Mouse (Mus musculus) naive thymus-derived CD4-positive, alpha-beta T cell, adult 2 months (primary cell): Measurements from ENCODE around the gene Fam222a.

Experiments used
- DNase-seq: peaks from one replicate; pipeline ENCODE4 v3.0.0-alpha.2; 2011; ENCODE audit warnings: low read depth

Fam222a gene

GRCm38 (mm10) chr5:114584293-114585104 lies 16.7 kb downstream of the Fam222a start:
- no peak for DNase-seq

DNA sequence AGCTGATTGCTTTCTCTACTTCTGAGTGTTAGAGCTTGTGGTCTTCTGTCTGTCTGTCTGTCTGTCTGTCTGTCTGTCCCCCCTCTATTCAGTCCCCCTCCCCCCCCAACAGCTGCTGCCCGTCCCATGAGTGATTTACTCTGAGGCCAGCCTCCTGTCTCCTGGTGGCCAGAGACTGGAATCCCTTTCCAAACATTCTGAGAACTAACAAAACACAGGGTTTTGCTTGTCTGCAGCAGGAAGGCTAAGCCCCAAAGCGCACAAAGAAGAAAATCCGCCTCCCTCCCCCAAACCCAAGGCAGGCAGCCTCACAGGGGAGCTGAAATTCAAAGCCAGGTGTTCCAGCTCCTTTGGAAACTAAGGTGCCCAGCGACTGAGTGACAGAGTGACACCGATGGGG lies 17.9 kb downstream of the Fam222a start:
- no peak for DNase-seq

DNA sequence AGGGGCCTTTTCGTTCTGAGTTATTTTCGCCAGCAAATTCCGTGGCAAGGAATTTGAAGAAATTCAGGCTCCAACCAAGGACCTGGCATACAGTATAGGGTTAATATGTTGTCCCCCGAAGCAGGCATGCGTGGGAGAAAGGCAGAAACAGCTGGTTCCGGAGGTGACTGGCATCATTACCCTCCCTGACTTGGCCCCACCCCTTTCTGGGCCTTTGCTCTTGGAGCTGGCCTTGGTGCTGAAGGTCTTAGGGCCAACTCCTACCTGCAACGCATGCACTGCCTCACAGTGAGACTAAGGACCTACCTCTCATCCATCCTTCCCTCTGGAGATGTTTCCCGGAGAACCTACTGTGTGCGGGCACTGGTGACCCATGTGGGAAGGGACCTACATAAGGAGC lies 20.1 kb downstream of the Fam222a start:
- DNase-seq, result peak; percentile 69

DNA sequence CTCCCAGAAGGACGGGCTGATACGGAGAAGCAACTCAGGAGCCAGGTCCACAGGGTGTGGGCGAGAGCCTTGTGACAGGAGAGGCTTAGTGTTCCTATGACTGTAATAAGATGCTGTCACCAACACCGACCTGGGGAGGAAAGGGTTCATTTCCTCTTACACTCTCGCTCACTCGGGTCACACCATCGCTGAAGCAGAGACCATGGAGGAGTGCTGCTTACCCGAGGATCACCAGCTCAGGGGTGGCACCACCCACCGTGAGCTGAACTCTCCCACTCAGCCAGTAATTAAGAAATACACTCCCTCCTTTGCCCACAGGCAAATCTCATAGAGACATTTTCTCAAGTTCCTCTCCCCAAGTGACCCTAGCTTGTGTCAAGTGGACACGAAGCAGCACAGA lies 20.6 kb downstream of the Fam222a start:
- no peak for DNase-seq

DNA sequence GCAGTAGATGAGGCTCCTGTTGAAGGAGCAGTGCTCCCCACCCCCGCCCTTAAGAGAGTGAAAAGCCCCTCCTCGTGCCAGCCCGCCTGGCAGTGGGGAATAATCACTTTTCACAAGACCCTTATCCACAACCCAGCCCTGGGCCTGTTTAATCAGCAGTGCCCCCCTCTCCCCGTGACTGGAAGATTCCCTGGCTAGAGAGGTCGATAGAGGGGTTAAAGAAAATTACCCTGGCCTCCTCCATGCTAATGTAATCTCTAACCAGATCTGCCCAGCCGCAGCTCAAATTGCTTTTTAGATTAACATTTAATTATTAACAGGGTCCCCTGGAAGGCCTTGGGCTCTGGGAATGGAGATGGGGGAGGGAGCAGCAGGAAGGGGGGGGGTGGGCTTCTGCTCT lies 21.2 kb downstream of the Fam222a start:
- no peak for DNase-seq

DNA sequence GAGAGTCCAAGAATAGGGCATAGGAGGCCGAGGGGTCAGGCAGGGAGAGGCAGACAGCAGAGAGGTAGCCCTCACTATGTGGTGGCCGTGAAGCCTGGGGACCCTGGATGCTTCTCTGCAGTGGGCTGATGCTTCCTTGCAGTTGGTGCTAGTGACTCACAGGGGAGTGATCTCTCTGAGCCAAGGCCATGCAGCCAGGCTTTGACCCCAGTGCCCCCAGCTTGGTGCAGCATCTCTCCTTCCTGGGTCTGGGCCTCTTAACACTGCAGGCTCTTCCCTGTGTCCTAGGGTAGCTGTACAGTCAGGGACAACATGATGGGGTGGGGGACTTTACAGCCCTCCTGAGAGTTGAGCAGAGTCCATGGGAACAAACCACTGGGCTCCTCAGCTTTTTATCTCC lies 21.6 kb downstream of the Fam222a start:
- DNase-seq, result no peak

DNA sequence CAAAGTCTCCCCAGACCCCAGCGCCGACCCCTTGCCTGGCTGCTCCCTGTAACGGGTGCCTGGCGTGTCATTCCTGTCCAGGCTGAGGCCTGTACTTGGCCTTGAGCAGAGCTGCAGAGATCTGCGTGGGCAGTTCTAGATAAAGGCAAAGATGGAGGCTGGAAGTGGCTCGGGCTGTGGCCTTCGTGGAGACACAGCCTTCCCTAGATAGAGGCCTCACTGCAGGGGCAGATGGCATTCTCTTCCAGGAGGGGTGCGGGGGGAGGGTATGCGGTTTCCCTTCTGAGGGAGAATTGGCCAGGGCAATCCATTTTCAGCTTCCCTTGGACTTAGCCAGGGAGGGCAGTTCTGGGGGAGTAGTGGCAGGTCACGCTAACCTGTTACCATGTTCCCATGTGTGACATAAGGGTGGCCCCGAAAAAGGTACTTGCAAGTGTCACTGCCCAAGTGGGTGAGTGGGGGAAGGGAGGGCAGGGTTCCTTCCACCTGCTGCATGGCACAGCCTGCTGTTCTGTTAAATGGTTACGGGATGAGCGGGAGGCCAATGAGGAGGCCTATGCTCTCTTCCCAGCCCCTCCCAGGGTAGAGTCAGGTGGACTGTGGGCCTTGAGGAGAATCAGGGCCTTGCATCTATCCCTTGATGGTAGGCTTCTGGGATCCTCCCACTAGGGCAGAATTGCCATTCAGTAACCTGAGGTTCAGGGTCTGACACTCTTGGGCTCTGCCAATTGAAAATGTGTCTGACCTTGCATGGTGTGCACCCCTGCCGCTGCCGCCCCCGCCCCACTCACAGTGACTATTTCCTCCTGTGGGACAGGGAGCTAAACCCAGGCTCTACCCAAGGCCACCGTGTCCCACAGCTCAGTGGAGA lies 22.5 kb downstream of the Fam222a start:
- no peak for DNase-seq

DNA sequence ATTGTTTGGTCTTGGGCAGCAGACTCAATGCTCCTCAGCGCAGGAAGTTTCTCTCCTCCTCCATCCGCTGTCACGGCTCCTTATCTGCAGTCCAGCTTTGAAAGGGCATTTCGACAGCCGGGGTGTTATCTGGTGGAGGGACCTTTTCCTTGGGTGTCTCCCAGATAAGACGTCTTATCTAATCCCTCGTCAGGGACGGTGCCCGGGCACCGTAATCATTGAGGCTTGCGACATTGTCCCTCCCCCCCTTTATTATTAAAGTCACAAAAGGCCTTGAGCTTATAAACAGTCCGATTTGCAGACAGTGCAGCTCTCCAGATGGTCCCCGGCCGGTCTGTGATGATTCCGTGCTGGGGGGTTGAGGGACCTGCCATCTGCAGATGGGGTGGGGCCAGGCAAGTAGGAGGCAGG lies 23.3 kb downstream of the Fam222a start:
- no peak for DNase-seq

- no peak for DNase-seq
Measured at GRCm38 (mm10) chr5:114592463-114593160, 24.8 kb downstream of the Fam222a start.

GRCm38 (mm10) chr5:114593161-114593821 lies 25.5 kb downstream of the Fam222a start:
- no peak for DNase-seq

DNA sequence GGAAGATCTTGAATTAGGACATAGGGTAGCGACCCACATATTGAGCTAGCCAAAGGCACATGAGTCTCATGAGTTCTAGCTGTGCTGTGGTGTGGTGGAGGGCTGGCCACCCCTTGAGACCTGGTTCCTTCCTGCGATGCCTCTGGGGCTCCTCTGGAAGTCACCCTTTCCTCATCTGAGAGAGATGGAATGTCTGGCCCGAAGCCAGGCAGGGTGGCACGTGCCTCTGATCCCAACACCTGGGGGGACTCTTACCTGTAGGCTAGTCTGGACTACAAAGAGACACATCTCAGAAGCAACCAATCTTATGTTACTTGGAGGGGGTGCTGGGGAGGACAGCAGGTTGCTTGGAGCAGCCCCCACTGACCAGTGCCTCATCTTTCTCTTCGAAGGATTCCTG lies 26.1 kb downstream of the Fam222a start:
- no peak for DNase-seq

- DNase-seq, result peak; percentile 48
Measured at GRCm38 (mm10) chr5:114594741-114595241, 27.0 kb downstream of the Fam222a start.

- no peak for DNase-seq
Measured at GRCm38 (mm10) chr5:114596604-114597003, 28.8 kb downstream of the Fam222a start.

- no peak for DNase-seq
Measured at GRCm38 (mm10) chr5:114597222-114597621, 29.4 kb downstream of the Fam222a start.

DNA sequence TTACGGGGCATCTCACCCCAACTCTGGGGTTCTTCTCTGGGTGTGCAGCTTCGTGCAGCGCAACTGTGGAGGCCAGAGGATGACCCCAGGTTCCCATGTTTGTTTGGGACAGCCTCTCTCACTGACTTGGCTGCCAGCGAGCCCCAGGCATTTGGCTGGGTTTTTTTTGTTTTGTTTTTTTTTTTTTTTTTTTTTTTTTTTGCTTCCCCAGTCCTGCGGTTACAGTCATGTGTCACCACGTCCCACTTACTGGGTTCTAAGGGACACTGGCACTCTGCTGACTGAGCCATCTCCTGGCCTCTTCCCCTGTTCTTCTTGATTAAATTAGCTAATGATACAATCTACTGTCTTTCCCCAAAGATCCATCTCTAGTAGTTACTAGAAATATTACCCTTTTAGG lies 29.8 kb downstream of the Fam222a start:
- no peak for DNase-seq

DNA sequence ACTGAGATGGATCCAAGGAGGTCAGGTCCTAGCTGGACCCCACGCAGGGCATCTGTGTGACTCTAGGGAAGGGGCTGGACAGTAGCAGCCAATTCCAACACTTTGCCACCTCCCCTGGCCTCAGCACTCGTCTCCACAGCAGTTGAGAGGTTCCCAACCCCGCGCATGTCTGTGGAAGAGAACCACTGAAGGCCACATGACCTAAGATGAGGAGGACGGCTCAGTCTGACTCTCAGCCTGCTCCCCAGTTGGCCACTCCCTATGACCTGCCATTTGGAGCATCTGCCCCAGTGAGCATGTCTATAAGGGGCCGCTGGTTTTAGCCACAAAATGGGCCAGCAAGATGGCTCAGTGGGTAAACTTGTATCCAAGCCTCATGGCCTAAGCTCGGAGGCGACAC lies 34.2 kb downstream of the Fam222a start:
- no peak for DNase-seq

DNA sequence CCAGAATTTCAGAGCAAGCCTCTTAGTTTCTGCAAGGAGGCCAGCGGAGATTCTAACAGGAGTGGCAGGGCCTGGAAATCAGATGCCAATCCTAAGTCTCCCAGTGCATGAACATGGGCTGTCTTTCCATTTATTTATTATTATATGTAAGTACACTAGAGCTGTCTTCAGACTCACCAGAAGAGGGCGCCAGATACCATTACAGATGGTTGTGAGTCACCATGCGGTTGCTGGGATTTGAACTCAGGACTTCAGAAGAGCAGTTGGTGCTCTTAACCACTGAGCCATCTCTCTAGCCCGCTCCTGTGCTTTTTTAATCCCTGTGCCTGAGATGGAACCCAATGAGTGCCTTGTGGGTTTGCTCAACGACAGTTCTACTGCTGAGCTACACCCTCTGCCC lies 36.2 kb downstream of the Fam222a start:
- DNase-seq, result peak; percentile 53

- DNase-seq, result no peak
Measured at GRCm38 (mm10) chr5:114604781-114605290, 37.0 kb downstream of the Fam222a start.

DNA sequence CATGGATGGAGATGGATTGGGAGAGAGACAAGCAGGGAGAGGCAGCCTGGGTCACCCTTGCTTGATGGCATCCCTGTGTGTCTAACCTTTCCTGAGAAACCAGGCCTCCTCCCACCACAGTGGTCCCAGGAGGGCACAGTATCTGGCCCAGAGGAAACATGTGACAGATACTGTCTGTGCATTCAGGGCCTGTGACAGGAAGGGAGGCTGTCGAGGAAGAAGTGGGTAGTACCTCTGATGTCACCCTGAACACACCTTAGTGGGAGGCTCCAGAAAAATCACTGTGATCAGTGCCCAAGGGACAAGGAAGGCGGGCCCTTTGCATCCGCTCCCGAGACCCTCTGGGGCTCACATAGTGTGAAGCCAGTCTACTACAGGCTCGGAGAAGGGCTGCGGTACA lies 38.2 kb downstream of the Fam222a start:
- DNase-seq, result no peak

DNA sequence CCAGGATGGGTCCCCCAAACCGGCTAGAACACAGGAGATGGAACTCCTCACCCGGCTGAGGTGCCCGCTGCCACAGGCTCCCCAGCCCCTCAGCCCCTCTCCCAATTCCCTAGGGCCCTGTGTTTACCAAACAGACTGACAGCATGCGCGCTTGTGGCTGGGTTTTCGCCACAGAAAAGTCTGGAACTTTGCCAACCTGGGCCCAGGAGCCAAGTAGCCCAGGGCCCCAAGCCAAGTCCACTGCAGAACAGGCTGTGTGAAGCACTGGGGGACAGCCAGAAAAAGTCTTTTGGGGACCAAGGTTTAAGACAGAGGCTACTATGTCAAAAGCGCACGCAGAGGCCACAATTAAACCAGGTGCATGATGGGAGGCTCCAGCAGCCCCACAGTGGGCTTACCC lies 39.8 kb downstream of the Fam222a start:
- DNase-seq, result no peak

GRCm38 (mm10) chr5:114608516-114608915 lies 40.7 kb downstream of the Fam222a start:
- DNase-seq, result peak; percentile 75

DNA sequence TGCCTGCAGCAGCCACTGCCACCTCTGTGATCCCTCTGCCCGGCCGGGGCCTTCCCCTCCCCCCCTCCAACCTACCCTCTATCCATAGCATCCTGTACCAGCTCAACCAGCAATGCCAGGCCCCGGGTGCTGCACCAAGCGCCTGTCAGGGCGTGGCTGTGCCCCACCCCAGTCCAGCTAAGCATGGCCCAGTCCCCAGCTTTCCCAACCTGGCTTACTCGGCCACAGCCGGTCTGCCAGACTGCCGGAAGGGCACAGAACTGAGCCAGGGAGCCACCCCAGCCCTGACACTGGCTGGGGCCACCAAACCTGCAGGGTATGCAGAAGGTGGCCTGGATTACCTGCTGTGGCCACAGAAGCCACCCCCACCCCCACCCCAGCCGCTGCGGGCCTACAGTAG lies 43.4 kb downstream of the Fam222a start:
- no peak for DNase-seq
